Mouse (Mus musculus): ENCODE data around the gene Myh10. TPM values are rescaled to one million over a fixed set of nuclear protein-coding genes. Genes with fewer than 3 reads are reported as not detected.

Gene Myh10
- polyA plus RNA-seq, 1 experiment from 2014 or later: 20.5 TPM

DNA sequence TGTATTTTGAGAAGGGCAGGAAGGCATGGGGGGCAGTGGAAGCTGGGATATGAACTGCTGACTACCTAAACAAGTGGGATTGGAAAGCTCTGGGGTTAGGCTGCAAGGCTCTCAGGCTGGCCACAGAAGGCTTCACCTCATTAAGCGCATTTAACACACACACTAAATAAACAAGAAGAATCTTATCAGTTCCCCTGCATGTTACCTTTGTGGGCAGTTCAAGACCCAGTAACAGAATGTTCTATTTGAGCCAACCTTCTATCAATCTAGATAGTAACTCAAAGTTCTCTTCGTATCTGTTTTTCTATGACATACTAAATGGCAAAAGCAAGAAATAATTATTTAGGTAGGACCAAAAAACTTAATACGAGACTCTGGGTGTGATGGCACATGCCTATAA is 143.7 kb downstream of the Myh10 start:
- peaks cover 20% of the 10 kb centered on the region; the same call in 1 of the 2 replicates for H3K36me3 ChIP-seq (ENCODE audit: control insufficient read depth, insufficient read depth, low read length)

DNA sequence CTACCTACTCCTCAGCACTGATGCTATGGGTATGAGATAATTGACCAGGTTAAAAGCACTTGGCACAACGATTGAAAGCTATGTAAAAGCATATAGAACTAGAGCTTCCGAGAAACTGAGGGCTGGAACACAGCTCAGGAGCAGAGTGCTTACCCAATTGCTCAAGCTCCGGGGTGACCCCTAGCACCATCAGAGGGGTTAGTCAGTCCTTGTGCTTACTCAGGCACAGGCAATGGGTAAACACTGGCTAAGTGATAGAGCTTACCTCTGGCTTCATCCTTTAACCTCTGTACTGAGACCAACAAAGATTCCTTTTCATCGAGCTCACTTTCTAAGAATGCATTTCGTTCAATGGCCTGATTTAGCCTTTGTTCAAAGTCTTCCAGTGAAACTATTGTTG is 148.2 kb downstream of the Myh10 start:
- Histone ChIP-seq H3K36me3 (ENCODE audit: control insufficient read depth, insufficient read depth, low read length) (peaks cover 15% of the 10 kb centered on the region), H3K27me3 (ENCODE audit: control insufficient read depth, insufficient read depth, low read length) (no peaks in the 10 kb centered on the region), H3K9ac (ENCODE audit: low read length) (no peak overlapping the region), H3K27ac (replicated peaks) (no peak overlapping the region), H3K9me3 (ENCODE audit: control insufficient read depth, low read length) (no peaks in the 10 kb centered on the region), H3K4me1 (replicated peaks; ENCODE audit: control insufficient read depth, insufficient read depth) (no peaks in the 10 kb centered on the region), H3K4me3 (ENCODE audit: low read depth, low read length) (no peak overlapping the region), H3K4me2 (replicated peaks; ENCODE audit: low read depth) (no peak overlapping the region)
- DNase-seq (ENCODE audit: low spot score): peak; percentile 39
- 61% methylated on average over 5 of the region's 5 CpGs for WGBS
- no peak for TF ChIP-seq EP300 (optimal IDR thresholded peaks at IDR 0.05)
- no peak for TF ChIP-seq CTCF (IDR thresholded peaks at IDR 0.05; ENCODE audit: low read depth)
- ATAC-seq (ENCODE audit: low FRiP score, low TSS enrichment): peak; percentile 86

More for the DNA sequence above, 143.7 kb downstream of the Myh10 start:
- ATAC-seq (ENCODE audit: low FRiP score, low TSS enrichment) (no peak), DNase-seq (ENCODE audit: low spot score) (no peak)
- Histone ChIP-seq H3K27ac (replicated peaks) (no peak overlapping the region), H3K4me3 (ENCODE audit: low read depth, low read length) (no peak overlapping the region), H3K9ac (ENCODE audit: low read length) (no peak overlapping the region), H3K27me3 (ENCODE audit: control insufficient read depth, insufficient read depth, low read length) (no peaks in the 10 kb centered on the region), H3K4me1 (replicated peaks; ENCODE audit: control insufficient read depth, insufficient read depth) (no peaks in the 10 kb centered on the region), H3K9me3 (ENCODE audit: control insufficient read depth, low read length) (no peaks in the 10 kb centered on the region), H3K4me2 (replicated peaks; ENCODE audit: low read depth) (no peak overlapping the region)
- WGBS: 81% methylated on average over 3 of the region's 3 CpGs
- TF ChIP-seq CTCF (IDR thresholded peaks at IDR 0.05; ENCODE audit: low read depth) (no peak), EP300 (optimal IDR thresholded peaks at IDR 0.05) (no peak)

DNA sequence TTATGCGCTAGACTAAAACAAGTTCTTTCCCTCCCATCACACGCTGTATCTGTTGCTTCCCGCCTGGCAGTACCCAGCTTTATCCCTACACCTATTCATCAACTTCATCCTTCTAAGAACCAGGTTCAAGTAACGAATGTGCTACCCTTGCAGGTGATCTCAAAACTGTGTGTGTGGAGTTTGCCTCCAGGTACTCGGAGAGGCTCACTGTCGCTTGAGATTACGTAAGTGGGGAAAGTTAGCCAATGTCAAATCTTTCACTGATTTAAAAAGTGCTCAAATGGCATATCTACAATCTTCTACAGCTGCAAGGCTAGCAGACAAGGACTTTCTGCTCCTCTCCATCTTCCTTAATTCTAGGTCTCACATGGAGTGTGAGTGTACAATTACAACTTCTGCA is 159.5 kb downstream of the Myh10 start:
- Histone ChIP-seq H3K36me3 (ENCODE audit: control insufficient read depth, insufficient read depth, low read length) (no peaks in the 10 kb centered on the region), H3K4me1 (replicated peaks; ENCODE audit: control insufficient read depth, insufficient read depth) (peaks cover 3% of the 10 kb centered on the region; the same call in 1 of the 2 replicates), H3K9ac (ENCODE audit: low read length) (peak overlapping the region; percentile 0; the same call in 1 of the 2 replicates), H3K27ac (replicated peaks) (no peak overlapping the region), H3K27me3 (ENCODE audit: control insufficient read depth, insufficient read depth, low read length) (no peaks in the 10 kb centered on the region), H3K9me3 (ENCODE audit: control insufficient read depth, low read length) (no peaks in the 10 kb centered on the region), H3K4me3 (ENCODE audit: low read depth, low read length) (no peak overlapping the region), H3K4me2 (replicated peaks; ENCODE audit: low read depth) (peak overlapping the region; percentile 33)
- ATAC-seq (ENCODE audit: low FRiP score, low TSS enrichment) (no peak), DNase-seq (ENCODE audit: low spot score) (no peak)
- WGBS: 52% methylated on average over 7 of the region's 7 CpGs
- TF ChIP-seq EP300 (optimal IDR thresholded peaks at IDR 0.05): no peak
- no peak for TF ChIP-seq CTCF (IDR thresholded peaks at IDR 0.05; ENCODE audit: low read depth)

DNA sequence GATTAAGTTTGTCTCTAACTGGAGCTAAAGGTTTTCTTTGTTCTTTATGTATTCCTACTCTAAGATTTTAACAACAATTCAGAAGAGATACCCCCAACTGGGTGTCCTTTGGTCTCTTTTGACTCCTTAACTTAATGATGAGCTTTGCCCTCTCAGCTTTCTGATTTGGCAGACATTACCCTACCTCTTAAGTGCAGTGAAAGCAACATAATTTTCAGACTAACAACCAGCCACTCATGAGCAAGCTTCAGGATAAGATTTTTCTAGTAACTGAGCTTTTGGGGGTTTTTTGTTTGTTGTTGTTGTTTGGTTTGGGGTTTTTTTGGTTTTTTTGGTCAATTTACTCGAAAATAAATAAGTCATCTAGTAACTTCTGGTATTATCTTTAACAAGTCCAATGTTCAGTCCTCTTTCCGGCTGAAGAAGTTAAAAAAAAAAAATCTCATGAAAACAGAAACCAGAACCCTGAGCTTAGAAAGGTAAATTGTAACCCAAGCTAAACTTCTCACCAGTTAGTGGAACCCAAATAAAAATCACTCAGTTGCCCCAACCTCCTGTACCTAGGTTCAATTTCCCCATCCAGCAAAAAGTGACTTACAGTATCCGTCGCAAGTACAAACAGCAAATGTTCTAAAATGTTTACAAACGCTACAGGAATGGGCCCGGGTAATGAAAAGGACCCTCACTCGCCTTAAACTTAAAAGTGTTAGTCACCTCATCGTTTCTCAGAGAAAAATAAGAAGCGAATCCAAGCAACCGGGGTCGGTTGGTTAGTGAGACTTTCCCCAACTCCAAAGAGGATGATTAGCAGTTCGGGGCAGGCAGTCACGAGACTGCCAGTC is 160.5 kb downstream of the Myh10 start:
- Histone ChIP-seq H3K9me3 (ENCODE audit: control insufficient read depth, low read length) (no peaks in the 10 kb centered on the region), H3K9ac (ENCODE audit: low read length) (peak overlapping the region; percentile 96), H3K4me3 (ENCODE audit: low read depth, low read length) (peak overlapping the region; percentile 96), H3K36me3 (ENCODE audit: control insufficient read depth, insufficient read depth, low read length) (no peaks in the 10 kb centered on the region), H3K27ac (replicated peaks) (peak overlapping the region; percentile 100), H3K4me1 (replicated peaks; ENCODE audit: control insufficient read depth, insufficient read depth) (peaks cover 3% of the 10 kb centered on the region; the same call in 1 of the 2 replicates), H3K27me3 (ENCODE audit: control insufficient read depth, insufficient read depth, low read length) (no peaks in the 10 kb centered on the region), H3K4me2 (replicated peaks; ENCODE audit: low read depth) (peak overlapping the region; percentile 61)
- DNase-seq (ENCODE audit: low spot score) (no peak), ATAC-seq (ENCODE audit: low FRiP score, low TSS enrichment) (no peak)
- TF ChIP-seq EP300 (optimal IDR thresholded peaks at IDR 0.05) (no peak), CTCF (IDR thresholded peaks at IDR 0.05; ENCODE audit: low read depth) (no peak)
- WGBS: under 1% methylated on average over 13 of the region's 13 CpGs

DNA sequence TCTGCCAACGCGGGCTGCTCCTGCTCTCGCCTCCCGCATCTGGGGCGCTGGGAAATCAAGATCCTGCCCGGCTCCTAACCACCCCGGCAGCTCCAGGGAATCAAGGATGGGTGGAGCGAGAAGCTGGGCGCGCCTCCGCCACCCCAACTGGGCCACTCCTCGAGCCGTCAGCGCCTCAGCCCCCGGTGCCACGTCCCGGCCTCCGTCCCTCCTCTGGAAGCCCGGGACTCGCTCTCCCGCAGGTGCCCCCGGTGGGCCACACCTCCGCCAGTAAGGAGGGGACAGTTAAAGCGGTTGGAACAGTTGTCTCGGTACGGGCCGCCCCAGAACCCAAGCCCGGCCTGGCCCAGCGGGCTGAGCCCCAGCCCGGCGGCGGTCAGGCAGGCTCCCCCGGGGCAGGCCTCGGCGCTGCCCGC is 161.1 kb downstream of the Myh10 start:
- peak; percentile 90 for DNase-seq (ENCODE audit: low spot score)
- Histone ChIP-seq H3K36me3 (ENCODE audit: control insufficient read depth, insufficient read depth, low read length) (no peaks in the 10 kb centered on the region), H3K27me3 (ENCODE audit: control insufficient read depth, insufficient read depth, low read length) (no peaks in the 10 kb centered on the region), H3K9me3 (ENCODE audit: control insufficient read depth, low read length) (no peaks in the 10 kb centered on the region), H3K27ac (replicated peaks) (peak overlapping the region; percentile 100), H3K4me3 (ENCODE audit: low read depth, low read length) (peak overlapping the region; percentile 96), H3K4me1 (replicated peaks; ENCODE audit: control insufficient read depth, insufficient read depth) (peaks cover 3% of the 10 kb centered on the region; the same call in 1 of the 2 replicates), H3K9ac (ENCODE audit: low read length) (peak overlapping the region; percentile 96), H3K4me2 (replicated peaks; ENCODE audit: low read depth) (peak overlapping the region; percentile 61)
- no peak for TF ChIP-seq EP300 (optimal IDR thresholded peaks at IDR 0.05)
- no peak for TF ChIP-seq CTCF (IDR thresholded peaks at IDR 0.05; ENCODE audit: low read depth)
- under 1% methylated on average over 35 of the region's 36 CpGs for WGBS
- peak; percentile 81 for ATAC-seq (ENCODE audit: low FRiP score, low TSS enrichment)

DNA sequence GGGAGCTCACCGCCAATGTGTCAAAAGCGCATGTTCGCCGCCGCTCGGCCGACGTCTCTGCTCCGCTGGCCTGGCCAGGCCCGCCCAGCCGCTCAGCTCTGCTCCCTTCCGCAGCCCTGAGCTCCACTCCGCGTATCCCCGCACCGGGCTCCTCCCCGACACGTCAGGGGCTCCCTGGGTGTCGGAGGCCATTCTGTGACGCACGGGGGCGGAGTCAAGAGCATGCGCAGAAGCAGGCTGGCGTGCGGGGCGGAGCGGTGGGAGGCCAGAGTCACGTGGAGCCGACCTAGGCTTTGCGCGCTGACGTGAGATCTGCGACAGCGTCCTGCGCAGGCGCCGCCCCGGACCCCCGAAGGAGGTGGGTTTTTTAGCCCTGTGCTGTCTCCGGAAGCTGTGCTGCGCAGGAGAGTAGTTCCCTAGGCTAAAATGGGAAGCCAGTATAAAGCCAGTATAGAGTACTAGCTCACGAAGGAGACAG is 161.6 kb downstream of the Myh10 start:
- H3K9ac ChIP-seq (ENCODE audit: low read length): peak overlapping the region; percentile 96
- H3K4me2 ChIP-seq (replicated peaks; ENCODE audit: low read depth): peak overlapping the region; percentile 61
- ATAC-seq (ENCODE audit: low FRiP score, low TSS enrichment) (peak; percentile 98), DNase-seq (ENCODE audit: low spot score) (peak; percentile 100)
- WGBS: under 1% methylated on average over 42 of the region's 42 CpGs
- no peak for TF ChIP-seq EP300 (optimal IDR thresholded peaks at IDR 0.05)
- TF ChIP-seq CTCF (IDR thresholded peaks at IDR 0.05; ENCODE audit: low read depth): 0 out of 2 replicates have a peak, but pooled peaks have one; percentile 15
- H3K4me3 ChIP-seq (ENCODE audit: low read depth, low read length): peak overlapping the region; percentile 96
- no peaks in the 10 kb centered on the region for H3K9me3 ChIP-seq (ENCODE audit: control insufficient read depth, low read length)
- no peaks in the 10 kb centered on the region for H3K36me3 ChIP-seq (ENCODE audit: control insufficient read depth, insufficient read depth, low read length)
- no peaks in the 10 kb centered on the region for H3K27me3 ChIP-seq (ENCODE audit: control insufficient read depth, insufficient read depth, low read length)
- H3K27ac ChIP-seq (replicated peaks): peak overlapping the region; percentile 100
- H3K4me1 ChIP-seq (replicated peaks; ENCODE audit: control insufficient read depth, insufficient read depth): peaks cover 3% of the 10 kb centered on the region; the same call in 1 of the 2 replicates

All from stomach, postnatal 0 days (tissue).